8 mouse cellular contexts compared by ENCODE assay signal in genomic region chr5:64159781-64160704, GRCm38 (mm10). TPM values are rescaled to one million over a fixed set of nuclear protein-coding genes. Genes with fewer than 3 reads are reported as not detected.
DNase-seq lines count a peak whose midpoint lies in the region; ATAC-seq and TF ChIP-seq lines count a peak whose summit lies in the region.

No protein-coding gene starts in this region.

- H3K9me3 ChIP-seq in erythroblast, embryonic 14.5 days (ENCODE audit: control insufficient read depth, low read length): no peaks in the 10 kb centered on the region
- no peaks in the 10 kb centered on the region for H3K9me3 ChIP-seq in embryonic facial prominence, embryonic 13.5 days
- no peaks in the 10 kb centered on the region for H3K9me3 ChIP-seq in heart, embryonic 12.5 days (replicated peaks)
- H3K9me3 ChIP-seq in kidney, embryonic 16.5 days (ENCODE audit: low read length): no peaks in the 10 kb centered on the region
- H3K9me3 ChIP-seq in liver, embryonic 11.5 days (ENCODE audit: control insufficient read depth, low read length): no peaks in the 10 kb centered on the region

- H3K4me1 ChIP-seq in erythroblast, embryonic 14.5 days (ENCODE audit: control insufficient read depth): peaks cover 78% of the 10 kb centered on the region
- H3K4me1 ChIP-seq in embryonic facial prominence, embryonic 13.5 days: peaks cover 20% of the 10 kb centered on the region
- peaks cover 48% of the 10 kb centered on the region for H3K4me1 ChIP-seq in heart, embryonic 12.5 days (replicated peaks)
- peaks cover 25% of the 10 kb centered on the region for H3K4me1 ChIP-seq in kidney, embryonic 16.5 days (ENCODE audit: insufficient read depth, low read length)
- H3K4me1 ChIP-seq in liver, embryonic 11.5 days (replicated peaks; ENCODE audit: control insufficient read depth, insufficient read depth, low read length): peaks cover 22% of the 10 kb centered on the region

- TF ChIP-seq POLR2A in myocyte (IDR thresholded peaks at IDR 0.05; ENCODE audit: insufficient read length, low read depth): peak; percentile 75

- ATAC-seq in erythroblast, adult 5-6 weeks (replicated peaks; ENCODE audit: low FRiP score, poor library complexity, severe bottlenecking): no peak
- ATAC-seq in embryonic facial prominence, embryonic 13.5 days (ENCODE audit: insufficient number of reproducible peaks, insufficient read depth, low FRiP score, low TSS enrichment, low read depth): peak; percentile 64; the same call in 1 of the 2 replicates
- peak; percentile 68 for ATAC-seq in heart, embryonic 12.5 days (ENCODE audit: insufficient number of reproducible peaks, low FRiP score)
- peak; percentile 73 for ATAC-seq in kidney, embryonic 16.5 days (ENCODE audit: low FRiP score, low TSS enrichment)
- ATAC-seq in liver, embryonic 11.5 days (replicated peaks; ENCODE audit: low FRiP score): peak; percentile 55

- H3K27ac ChIP-seq in embryonic facial prominence, embryonic 13.5 days: no peak overlapping the region
- H3K27ac ChIP-seq in heart, embryonic 12.5 days (ENCODE audit: poor library complexity, severe bottlenecking): peak overlapping the region; percentile 8; the same call in 1 of the 2 replicates
- no peak overlapping the region for H3K27ac ChIP-seq in kidney, embryonic 16.5 days (ENCODE audit: low read length)
- H3K27ac ChIP-seq in liver, embryonic 11.5 days (ENCODE audit: low read depth, low read length): no peak overlapping the region

- no peaks in the 10 kb centered on the region for H3K36me3 ChIP-seq in erythroblast, embryonic 14.5 days (ENCODE audit: control insufficient read depth)
- H3K36me3 ChIP-seq in embryonic facial prominence, embryonic 13.5 days: no peaks in the 10 kb centered on the region
- no peaks in the 10 kb centered on the region for H3K36me3 ChIP-seq in heart, embryonic 12.5 days
- no peaks in the 10 kb centered on the region for H3K36me3 ChIP-seq in kidney, embryonic 16.5 days (ENCODE audit: insufficient read depth, low read length)
- no peaks in the 10 kb centered on the region for H3K36me3 ChIP-seq in liver, embryonic 11.5 days (ENCODE audit: control insufficient read depth, insufficient read depth, low read length)
- no peaks in the 10 kb centered on the region for H3K36me3 ChIP-seq in myocyte (ENCODE audit: control insufficient read depth, insufficient read depth)

- H3K9ac ChIP-seq in embryonic facial prominence, embryonic 13.5 days: peak overlapping the region; percentile 70
- peak overlapping the region; percentile 83 for H3K9ac ChIP-seq in heart, embryonic 12.5 days
- peak overlapping the region; percentile 73 for H3K9ac ChIP-seq in kidney, embryonic 16.5 days (replicated peaks; ENCODE audit: low read length)
- peak overlapping the region; percentile 52 for H3K9ac ChIP-seq in liver, embryonic 11.5 days (ENCODE audit: low read depth, low read length)

- H3K4me3 ChIP-seq in erythroblast, embryonic 14.5 days (replicated peaks): peak overlapping the region; percentile 80
- peak overlapping the region; percentile 67 for H3K4me3 ChIP-seq in embryonic facial prominence, embryonic 13.5 days
- peak overlapping the region; percentile 77 for H3K4me3 ChIP-seq in heart, embryonic 12.5 days
- H3K4me3 ChIP-seq in kidney, embryonic 16.5 days (ENCODE audit: low read length): peak overlapping the region; percentile 77
- H3K4me3 ChIP-seq in liver, embryonic 11.5 days (ENCODE audit: low read depth, low read length): peak overlapping the region; percentile 58
- peak overlapping the region; percentile 82 for H3K4me3 ChIP-seq in myocyte

- peaks cover 23% of the 10 kb centered on the region for H3K79me2 ChIP-seq in myocyte (ENCODE audit: control insufficient read depth, insufficient read depth)

- peak; percentile 79 for DNase-seq in liver, embryonic 11.5 days (ENCODE audit: low spot score)
- DNase-seq in spleen, postnatal 36 days (ENCODE audit: low spot score in 2 of 2): peak; percentile 83 to 84

- peak overlapping the region; percentile 56 for H3ac ChIP-seq in myocyte (ENCODE audit: control insufficient read depth, insufficient read length)

- WGBS in embryonic facial prominence, embryonic 13.5 days: under 1% methylated on average over 61 of the region's 63 CpGs
- under 1% methylated on average over 63 of the region's 63 CpGs for WGBS in heart, embryonic 12.5 days
- 0% methylated on average over 48 of the region's 63 CpGs for WGBS in kidney, embryonic 16.5 days
- WGBS in liver, embryonic 11.5 days: under 1% methylated on average over 59 of the region's 63 CpGs

- peak overlapping the region; percentile 100 for H3K4me2 ChIP-seq in embryonic facial prominence, embryonic 13.5 days
- peak overlapping the region; percentile 99 for H3K4me2 ChIP-seq in heart, embryonic 12.5 days
- peak overlapping the region; percentile 99 for H3K4me2 ChIP-seq in kidney, embryonic 16.5 days (replicated peaks; ENCODE audit: low read depth, low read length)
- H3K4me2 ChIP-seq in liver, embryonic 11.5 days: peak overlapping the region; percentile 100
- peak overlapping the region; percentile 96 for H3K4me2 ChIP-seq in myocyte (ENCODE audit: low read depth)

- H3K27me3 ChIP-seq in erythroblast, embryonic 14.5 days (ENCODE audit: control insufficient read depth): peaks cover 39% of the 10 kb centered on the region
- H3K27me3 ChIP-seq in embryonic facial prominence, embryonic 13.5 days: peaks cover 56% of the 10 kb centered on the region
- 0 out of 2 replicates have a peak, but pooled peaks cover 4% of the 10 kb centered on the region for H3K27me3 ChIP-seq in heart, embryonic 12.5 days (replicated peaks)
- peaks cover 16% of the 10 kb centered on the region for H3K27me3 ChIP-seq in kidney, embryonic 16.5 days (ENCODE audit: insufficient read depth, low read length)
- H3K27me3 ChIP-seq in liver, embryonic 11.5 days (replicated peaks; ENCODE audit: control insufficient read depth, insufficient read depth, low read length): peaks cover 11% of the 10 kb centered on the region
- no peaks in the 10 kb centered on the region for H3K27me3 ChIP-seq in myocyte (ENCODE audit: control insufficient read depth, insufficient read depth, insufficient read length)

TF ChIP-seq in myocyte, 11 proteins besides CTCF, POLR2A, EP300 and RAD21:
- TF ChIP-seq MYOD1 (IDR thresholded peaks at IDR 0.05; ENCODE audit: control insufficient read depth in 1 of 3, insufficient read length in 2 of 3, low read depth in 2 of 3) (peak in 2 of 3 experiments; percentile 84 to 90), REST (IDR thresholded peaks at IDR 0.05; ENCODE audit: insufficient read depth, insufficient read length) (no peak), CEBPB (IDR thresholded peaks at IDR 0.05; ENCODE audit: insufficient read depth, poor library complexity, severe bottlenecking) (no peak), POLR2AphosphoS2 (IDR thresholded peaks at IDR 0.05; ENCODE audit: insufficient read length, low read depth) (peak; percentile 73), MYOG (IDR thresholded peaks at IDR 0.05; ENCODE audit: control insufficient read depth in 1 of 3, insufficient read depth in 1 of 3, insufficient read length in 2 of 3, low read depth in 2 of 3) (peak; percentile 42 to 89 (median 88)), TCF3 (IDR thresholded peaks at IDR 0.05; ENCODE audit: insufficient read length, low read depth) (peak; percentile 10)
TF ChIP-seq in myocyte: peak in this region for 4.

RNA-seq across cellular contexts. Expression of gene Tbc1d1, which starts 3.9 kb away (rescaled TPM):
- 0.10 and 0.11 TPM in 2 replicates for polyA plus RNA-seq in erythroblast, embryonic 14.5 days (2012)
- 7.3 and 10.4 TPM in 2 replicates for total RNA-seq in erythroblast, adult 5-6 weeks (2015; ENCODE audit: low replicate concordance)
- 9.6 and 11.0 TPM in 2 replicates for total RNA-seq in erythroblast, adult 5-6 weeks (2017; ENCODE audit: low replicate concordance)
- 21.6 and 22.7 TPM in 2 replicates for polyA plus RNA-seq in embryonic facial prominence, embryonic 13.5 days (2015; fragmentation: Nextera tagmentation; extraction: Ambion mirVana)
- polyA plus RNA-seq in heart, embryonic 12.5 days (2016; fragmentation: Nextera tagmentation; extraction: Ambion mirVana): 36.4 and 38.3 TPM in 2 replicates
- 39.5 and 40.7 TPM in 2 replicates for polyA plus RNA-seq in kidney, embryonic 16.5 days (2015; fragmentation: Nextera tagmentation; extraction: Ambion mirVana)
- 25.6 and 25.9 TPM in 2 replicates for polyA plus RNA-seq in liver, embryonic 11.5 days (2014; fragmentation: Nextera tagmentation; extraction: Ambion mirVana)
- 41.8 TPM for polyA plus RNA-seq in myocyte (2012; fragmentation: generic; extraction: Trizol)

Comparison
In these comparisons a context has a peak if more than half of its experiments do, and no peak if none do; other contexts are left out.
1. RNA of gene Tbc1d1, which starts 3.9 kb away (polyA plus RNA-seq): 41.8 TPM in myocyte (single experiment), 39.5 to 40.7 TPM in kidney, embryonic 16.5 days, 36.4 to 38.3 TPM in heart, embryonic 12.5 days, 25.6 to 25.9 TPM in liver, embryonic 11.5 days and 21.6 to 22.7 TPM in embryonic facial prominence, embryonic 13.5 days; 0.10 to 0.11 TPM in erythroblast, embryonic 14.5 days; every median in the first group is over 10 times any median in the second.
2. Peak in every context shown above with its lines, with median percentiles within 50 percentile points of each other: H3K4me3 ChIP-seq, H3K4me2 ChIP-seq and H3K9ac ChIP-seq.